Mouse (Mus musculus): ENCODE measurements around the gene Slf2.

GRCm38 (mm10) chr19:45002301-45002700, 71.3 kb downstream of the Slf2 start:
- TF ChIP-seq CTCF (IDR thresholded peaks at IDR 0.05; ENCODE audit: control insufficient read depth, insufficient read depth, insufficient read length) (no peak), MAX (IDR thresholded peaks at IDR 0.05) (no peak), CEBPB (IDR thresholded peaks at IDR 0.05; ENCODE audit: low read depth) (no peak), MYOD1 (IDR thresholded peaks at IDR 0.05; ENCODE audit: control insufficient read depth, insufficient read length, low read depth) (no peak), FOSL1 (IDR thresholded peaks at IDR 0.05; ENCODE audit: insufficient read depth, low read length, poor library complexity, severe bottlenecking) (no peak), USF1 (IDR thresholded peaks at IDR 0.05; ENCODE audit: low read depth) (no peak), MYOG (IDR thresholded peaks at IDR 0.05; ENCODE audit: control insufficient read depth, extremely low read depth, insufficient read length) (no peak)

Data from C2C12 (cell line).